Mouse (Mus musculus): ENCODE results near the gene Trp53bp2. TPM values are rescaled to one million over a fixed set of nuclear protein-coding genes. Genes with fewer than 3 reads are reported as not detected.

Gene Trp53bp2
- polyA plus RNA-seq, 1 experiment from 2014 or later: 12.3 TPM

- Histone ChIP-seq H3K9ac (ENCODE audit: low read depth, low read length) (no peak overlapping the region), H3K4me2 (no peak overlapping the region), H3K27me3 (replicated peaks; ENCODE audit: control insufficient read depth, insufficient read depth, low read length) (no peaks in the 10 kb centered on the region), H3K36me3 (ENCODE audit: control insufficient read depth, insufficient read depth, low read length) (peaks cover 9% of the 10 kb centered on the region), H3K9me3 (ENCODE audit: control insufficient read depth, low read length) (no peaks in the 10 kb centered on the region), H3K27ac (ENCODE audit: low read depth, low read length) (no peak overlapping the region), H3K4me1 (replicated peaks; ENCODE audit: control insufficient read depth, insufficient read depth, low read length) (peaks cover 17% of the 10 kb centered on the region), H3K4me3 (ENCODE audit: low read depth, low read length) (no peak overlapping the region)
- WGBS: 84% methylated on average over 8 of the region's 8 CpGs
- no peak for DNase-seq (ENCODE audit: low spot score)
- no peak for ATAC-seq (replicated peaks; ENCODE audit: low FRiP score)
These were observed 50.5 kb downstream of the Trp53bp2 start for GRCm38 (mm10) chr1:182459436-182459835.

- Histone ChIP-seq H3K4me3 (ENCODE audit: low read depth, low read length) (no peak overlapping the region), H3K4me1 (replicated peaks; ENCODE audit: control insufficient read depth, insufficient read depth, low read length) (peaks cover 17% of the 10 kb centered on the region), H3K9ac (ENCODE audit: low read depth, low read length) (no peak overlapping the region), H3K27me3 (replicated peaks; ENCODE audit: control insufficient read depth, insufficient read depth, low read length) (no peaks in the 10 kb centered on the region), H3K4me2 (no peak overlapping the region), H3K9me3 (ENCODE audit: control insufficient read depth, low read length) (no peaks in the 10 kb centered on the region), H3K36me3 (ENCODE audit: control insufficient read depth, insufficient read depth, low read length) (peaks cover 7% of the 10 kb centered on the region), H3K27ac (ENCODE audit: low read depth, low read length) (peak overlapping the region; percentile 64)
- WGBS: 69% methylated on average over 13 of the region's 13 CpGs
- DNase-seq (ENCODE audit: low spot score) (no peak), ATAC-seq (replicated peaks; ENCODE audit: low FRiP score) (0 out of 2 replicates have a peak, but pooled peaks have one; percentile 15)
These were observed 51.6 kb downstream of the Trp53bp2 start for GRCm38 (mm10) chr1:182460291-182461244.

- Histone ChIP-seq H3K4me3 (ENCODE audit: low read depth, low read length) (no peak overlapping the region), H3K4me1 (replicated peaks; ENCODE audit: control insufficient read depth, insufficient read depth, low read length) (peaks cover 17% of the 10 kb centered on the region), H3K27ac (ENCODE audit: low read depth, low read length) (peak overlapping the region; percentile 64), H3K27me3 (replicated peaks; ENCODE audit: control insufficient read depth, insufficient read depth, low read length) (no peaks in the 10 kb centered on the region), H3K36me3 (ENCODE audit: control insufficient read depth, insufficient read depth, low read length) (0 out of 2 replicates have a peak, but pooled peaks cover 5% of the 10 kb centered on the region), H3K9me3 (ENCODE audit: control insufficient read depth, low read length) (no peaks in the 10 kb centered on the region), H3K4me2 (no peak overlapping the region), H3K9ac (ENCODE audit: low read depth, low read length) (no peak overlapping the region)
- DNase-seq (ENCODE audit: low spot score): no peak
- no peak for ATAC-seq (replicated peaks; ENCODE audit: low FRiP score)
- WGBS: 47% methylated on average over 7 of the region's 7 CpGs
These were observed 52.3 kb downstream of the Trp53bp2 start for GRCm38 (mm10) chr1:182461261-182461660.

GRCm38 (mm10) chr1:182461813-182462212 is 52.8 kb downstream of the Trp53bp2 start:
- no peaks in the 10 kb centered on the region for H3K9me3 ChIP-seq (ENCODE audit: control insufficient read depth, low read length)
- H3K4me3 ChIP-seq (ENCODE audit: low read depth, low read length): no peak overlapping the region
- no peak overlapping the region for H3K9ac ChIP-seq (ENCODE audit: low read depth, low read length)
- H3K36me3 ChIP-seq (ENCODE audit: control insufficient read depth, insufficient read depth, low read length): 0 out of 2 replicates have a peak, but pooled peaks cover 5% of the 10 kb centered on the region
- 89% methylated on average over 10 of the region's 10 CpGs for WGBS
- H3K27ac ChIP-seq (ENCODE audit: low read depth, low read length): peak overlapping the region; percentile 11; the same call in 1 of the 2 replicates
- ATAC-seq (replicated peaks; ENCODE audit: low FRiP score) (no peak), DNase-seq (ENCODE audit: low spot score) (no peak)
- H3K27me3 ChIP-seq (replicated peaks; ENCODE audit: control insufficient read depth, insufficient read depth, low read length): no peaks in the 10 kb centered on the region
- H3K4me2 ChIP-seq: no peak overlapping the region
- H3K4me1 ChIP-seq (replicated peaks; ENCODE audit: control insufficient read depth, insufficient read depth, low read length): peaks cover 17% of the 10 kb centered on the region

- peaks cover 10% of the 10 kb centered on the region; the same call in 1 of the 2 replicates for H3K4me1 ChIP-seq (replicated peaks; ENCODE audit: control insufficient read depth, insufficient read depth, low read length)
- ATAC-seq (replicated peaks; ENCODE audit: low FRiP score) (no peak), DNase-seq (ENCODE audit: low spot score) (no peak)
- H3K4me3 ChIP-seq (ENCODE audit: low read depth, low read length): no peak overlapping the region
- WGBS: 64% methylated on average over 4 of the region's 4 CpGs
- H3K9ac ChIP-seq (ENCODE audit: low read depth, low read length): no peak overlapping the region
- no peak overlapping the region for H3K4me2 ChIP-seq
- H3K27ac ChIP-seq (ENCODE audit: low read depth, low read length): 0 out of 2 replicates have a peak overlapping the region, but pooled peaks have one; percentile 2
- peaks cover 6% of the 10 kb centered on the region; the same call in 1 of the 2 replicates for H3K36me3 ChIP-seq (ENCODE audit: control insufficient read depth, insufficient read depth, low read length)
- no peaks in the 10 kb centered on the region for H3K27me3 ChIP-seq (replicated peaks; ENCODE audit: control insufficient read depth, insufficient read depth, low read length)
- H3K9me3 ChIP-seq (ENCODE audit: control insufficient read depth, low read length): no peaks in the 10 kb centered on the region
These were observed 56.3 kb downstream of the Trp53bp2 start for GRCm38 (mm10) chr1:182465309-182465708.

- Histone ChIP-seq H3K27me3 (replicated peaks; ENCODE audit: control insufficient read depth, insufficient read depth, low read length) (no peaks in the 10 kb centered on the region), H3K27ac (ENCODE audit: low read depth, low read length) (no peak overlapping the region), H3K4me3 (ENCODE audit: low read depth, low read length) (no peak overlapping the region), H3K9me3 (ENCODE audit: control insufficient read depth, low read length) (no peaks in the 10 kb centered on the region), H3K4me1 (replicated peaks; ENCODE audit: control insufficient read depth, insufficient read depth, low read length) (peaks cover 5% of the 10 kb centered on the region; the same call in 1 of the 2 replicates), H3K36me3 (ENCODE audit: control insufficient read depth, insufficient read depth, low read length) (peaks cover 6% of the 10 kb centered on the region; the same call in 1 of the 2 replicates), H3K9ac (ENCODE audit: low read depth, low read length) (no peak overlapping the region), H3K4me2 (no peak overlapping the region)
- ATAC-seq (replicated peaks; ENCODE audit: low FRiP score): no peak
- 84% methylated on average over 4 of the region's 4 CpGs for WGBS
- no peak for DNase-seq (ENCODE audit: low spot score)
These were observed 57.0 kb downstream of the Trp53bp2 start for GRCm38 (mm10) chr1:182465978-182466377.

GRCm38 (mm10) chr1:182475005-182475796 is 66.2 kb downstream of the Trp53bp2 start:
- Histone ChIP-seq H3K36me3 (ENCODE audit: control insufficient read depth, insufficient read depth, low read length) (peaks cover 2% of the 10 kb centered on the region; the same call in 1 of the 2 replicates), H3K9me3 (ENCODE audit: control insufficient read depth, low read length) (no peaks in the 10 kb centered on the region), H3K4me2 (no peak overlapping the region), H3K4me1 (replicated peaks; ENCODE audit: control insufficient read depth, insufficient read depth, low read length) (0 out of 2 replicates have a peak, but pooled peaks cover 2% of the 10 kb centered on the region), H3K27ac (ENCODE audit: low read depth, low read length) (no peak overlapping the region), H3K27me3 (replicated peaks; ENCODE audit: control insufficient read depth, insufficient read depth, low read length) (no peaks in the 10 kb centered on the region), H3K4me3 (ENCODE audit: low read depth, low read length) (no peak overlapping the region), H3K9ac (ENCODE audit: low read depth, low read length) (no peak overlapping the region)
- DNase-seq (ENCODE audit: low spot score) (no peak), ATAC-seq (replicated peaks; ENCODE audit: low FRiP score) (no peak)
- 83% methylated on average over 5 of the region's 5 CpGs for WGBS

GRCm38 (mm10) chr1:182478935-182479334 is 70.0 kb downstream of the Trp53bp2 start:
- Histone ChIP-seq H3K4me1 (replicated peaks; ENCODE audit: control insufficient read depth, insufficient read depth, low read length) (0 out of 2 replicates have a peak, but pooled peaks cover 5% of the 10 kb centered on the region), H3K27me3 (replicated peaks; ENCODE audit: control insufficient read depth, insufficient read depth, low read length) (no peaks in the 10 kb centered on the region), H3K9ac (ENCODE audit: low read depth, low read length) (no peak overlapping the region), H3K4me3 (ENCODE audit: low read depth, low read length) (no peak overlapping the region), H3K36me3 (ENCODE audit: control insufficient read depth, insufficient read depth, low read length) (peaks cover 2% of the 10 kb centered on the region; the same call in 1 of the 2 replicates), H3K9me3 (ENCODE audit: control insufficient read depth, low read length) (no peaks in the 10 kb centered on the region), H3K4me2 (no peak overlapping the region), H3K27ac (ENCODE audit: low read depth, low read length) (peak overlapping the region; percentile 26; the same call in 1 of the 2 replicates)
- DNase-seq (ENCODE audit: low spot score): no peak
- peak; percentile 25; the same call in 1 of the 2 replicates for ATAC-seq (replicated peaks; ENCODE audit: low FRiP score)
- WGBS: 65% methylated on average over 4 of the region's 4 CpGs

Measured in liver, embryonic 11.5 days (tissue).